Mouse (Mus musculus) stomach, embryonic 16.5 days (tissue): ENCODE results near the gene Arhgap8. TPM values are rescaled to one million over a fixed set of nuclear protein-coding genes. Genes with fewer than 3 reads are reported as not detected.

Experiments used
- ATAC-seq: fragments of 200-750 bp; cut with Nextera tagmentation; 2 replicates; pipeline ENCODE4 v1.8.0; 2017; ENCODE audit warnings: moderate number of reproducible peaks, moderate TSS enrichment; ENCODE audit not compliant: insufficient read depth, low FRiP score
- H3K27ac ChIP-seq: fragments of 300-500 bp; sonication (generic); 2 replicates; pipeline ENCODE4 v1.5.1; 2014; ENCODE audit warnings: low read length
- H3K27me3 ChIP-seq: fragments of 300-500 bp; sonication (generic); 2 replicates; pipeline ENCODE4 v1.6.1; 2014; ENCODE audit warnings: low read length, control low read depth, mixed read lengths; ENCODE audit not compliant: control insufficient read depth, insufficient read depth
- H3K36me3 ChIP-seq: fragments of 300-500 bp; sonication (generic); 2 replicates; pipeline ENCODE4 v1.6.1; 2014; ENCODE audit warnings: low read length; ENCODE audit not compliant: control insufficient read depth, insufficient read depth
- H3K4me1 ChIP-seq: fragments of 300-500 bp; sonication (generic); 2 replicates; pipeline ENCODE4 v1.6.1; 2014; ENCODE audit warnings: low read length, control low read depth, mixed read lengths; ENCODE audit not compliant: control insufficient read depth, insufficient read depth
- H3K4me2 ChIP-seq: fragments of 300-500 bp; sonication (generic); 2 replicates; pipeline ENCODE4 v1.6.1; 2014; ENCODE audit warnings: low read depth, low read length, mixed read lengths
- H3K4me3 ChIP-seq: fragments of 300-500 bp; sonication (generic); replicated peaks from 2 replicates; pipeline ENCODE4 v1.5.1; 2014; ENCODE audit warnings: mild to moderate bottlenecking, low read length
- H3K9ac ChIP-seq: fragments of 300-500 bp; sonication (generic); 2 replicates; pipeline ENCODE4 v1.6.1; 2014; ENCODE audit warnings: low read length
- H3K9me3 ChIP-seq: fragments of 300-500 bp; sonication (generic); replicated peaks from 2 replicates; pipeline ENCODE4 v1.6.1; 2016; ENCODE audit warnings: low read length, control low read depth; ENCODE audit not compliant: control insufficient read depth
- WGBS: fragments of 180-500 bp; shearing (Covaris S2); extraction: QIAGEN DNeasy Blood & Tissue Kit; methylation state at CpG from one replicate; pipeline ENCODE4 v1.1.7; 2014; 5-methylcytosine and 5-hydroxymethylcytosine counted together
- polyA plus RNA-seq: library from polyadenylated mRNA; unstranded; fragments of >200 nt; fragmentation: Nextera tagmentation; extraction: Ambion mirVana; gene quantifications from 2 replicates; pipeline ENCODE4 v1.2.1, GENCODE M21; 2015

Gene Arhgap8
- polyA plus RNA-seq, 1 experiment from 2014 or later, result 12.6 TPM

DNA sequence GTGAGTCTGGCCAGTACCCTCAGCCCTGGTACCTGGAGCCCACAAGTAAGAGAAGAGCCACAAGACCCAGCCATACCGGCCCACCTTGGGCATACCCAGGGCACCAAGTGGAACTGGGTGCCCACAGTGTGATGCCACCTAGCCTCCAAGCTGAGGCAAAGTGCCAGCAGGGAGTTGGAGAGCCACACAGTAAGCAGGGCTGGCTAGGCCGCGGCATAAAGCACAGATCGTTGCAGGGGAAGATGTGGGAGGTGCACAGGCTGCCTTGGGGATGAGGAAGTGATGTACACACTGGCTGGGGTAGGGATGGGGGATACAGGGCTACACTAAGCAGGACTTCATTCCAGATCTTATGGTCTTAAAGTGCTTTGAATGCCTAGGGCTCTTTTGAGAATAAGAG, 101.0 kb downstream of the Arhgap8 start:
- Histone ChIP-seq H3K36me3 (no peaks in the 10 kb centered on the region), H3K9me3 (no peaks in the 10 kb centered on the region), H3K4me3 (no peak overlapping the region), H3K27me3 (no peaks in the 10 kb centered on the region), H3K27ac (no peak overlapping the region), H3K9ac (no peak overlapping the region), H3K4me2 (no peak overlapping the region), H3K4me1 (no peaks in the 10 kb centered on the region)
- 87% methylated on average over 4 of the region's 4 CpGs for WGBS
- no peak for ATAC-seq

Other genes with a start within 250 kb of the Arhgap8 start
- gene Rtl6, start 162.2 kb upstream of the Arhgap8 start, polyA plus RNA-seq, result 9.8 and 10.3 TPM in 2 replicates
- 29.8 and 31.1 TPM in 2 replicates for gene Prr5, start 50.4 kb upstream of the Arhgap8 start, polyA plus RNA-seq
- gene Phf21b, start 136.0 kb downstream of the Arhgap8 start, polyA plus RNA-seq, result 0.34 and 0.60 TPM in 2 replicates
- 0.49 and 0.65 TPM in 2 replicates for gene Gm29666, start 200.0 kb downstream of the Arhgap8 start, polyA plus RNA-seq
- gene Nup50, start 203.4 kb downstream of the Arhgap8 start, polyA plus RNA-seq, result 31.8 and 32.4 TPM in 2 replicates